Mouse (Mus musculus): ENCODE data around the gene Foxj3. TPM values are rescaled to one million over a fixed set of nuclear protein-coding genes. Genes with fewer than 3 reads are reported as not detected.

Foxj3 gene
- total RNA-seq, 1 experiment: 17.7 TPM

- Histone ChIP-seq H3K36me3 (ENCODE audit: control insufficient read depth, insufficient read depth, low read length, poor library complexity, severe bottlenecking) (no peaks in the 10 kb centered on the region), H3K4me1 (ENCODE audit: control insufficient read depth in 2 of 2, insufficient read depth in 2 of 2, low read length in 2 of 2, poor library complexity in 1 of 2) (peaks cover 0 to 12% of the 10 kb centered on the region in 2 experiments; a peak in 2 of 4 replicates), H3K9ac (ENCODE audit: insufficient read depth, low read depth, low read length, poor library complexity, severe bottlenecking) (no peak overlapping the region), H3K4me3 (ENCODE audit: insufficient read depth in 1 of 2, low read depth in 1 of 2, low read length in 2 of 2, poor library complexity in 1 of 2, severe bottlenecking in 1 of 2) (no peak overlapping the region), H3K27ac (ENCODE audit: insufficient read depth, low read depth, low read length, poor library complexity, severe bottlenecking) (no peak overlapping the region), H3K9me3 (ENCODE audit: control insufficient read depth, insufficient read depth, low read depth, low read length) (no peaks in the 10 kb centered on the region)
- in situ Hi-C loops (cut with MboI; ENCODE audit: low sequenced_read_pairs in 2 of 2, unreplicated experiment in 2 of 2): no loop called here
- DNase-seq (ENCODE audit: low read depth, low spot score): no peak
- TF ChIP-seq HCFC1 (IDR thresholded peaks at IDR 0.05; ENCODE audit: borderline replicate concordance, insufficient read depth, low read length) (no peak), MAFK (IDR thresholded peaks at IDR 0.05; ENCODE audit: insufficient read depth, low read depth, low read length) (no peak), ZNF384 (IDR thresholded peaks at IDR 0.05; ENCODE audit: low read depth, low read length) (no peak)
Measured at GRCm38 (mm10) chr4:119537436-119537835, 632 bp downstream of the Foxj3 start.

GRCm38 (mm10) chr4:119539031-119539824, 2.4 kb downstream of the Foxj3 start, which contains the start of gene Frg2f1:
Gene Frg2f1, minus strand, starts transcription at chr4:119539529.
- TF ChIP-seq HCFC1 (IDR thresholded peaks at IDR 0.05; ENCODE audit: borderline replicate concordance, insufficient read depth, low read length) (peak; percentile 65), ZC3H11A (IDR thresholded peaks at IDR 0.05; ENCODE audit: borderline replicate concordance, low read depth, low read length) (no peak)
- peak within 1 kb of the TSS; percentile 34 for H3K27ac ChIP-seq (ENCODE audit: insufficient read depth, low read depth, low read length, poor library complexity, severe bottlenecking)
- no peaks in the 10 kb centered on the region for H3K9me3 ChIP-seq (ENCODE audit: control insufficient read depth, insufficient read depth, low read depth, low read length)
- in situ Hi-C loops (cut with MboI; ENCODE audit: low sequenced_read_pairs in 2 of 2, unreplicated experiment in 2 of 2): no loop called here
- H3K4me3 ChIP-seq (ENCODE audit: insufficient read depth in 1 of 2, low read depth in 1 of 2, low read length in 2 of 2, poor library complexity in 1 of 2, severe bottlenecking in 1 of 2): peak within 1 kb of the TSS; percentile 83 to 92
- no peaks in the 10 kb centered on the region for H3K36me3 ChIP-seq (ENCODE audit: control insufficient read depth, insufficient read depth, low read length, poor library complexity, severe bottlenecking)
- H3K9ac ChIP-seq (ENCODE audit: insufficient read depth, low read depth, low read length, poor library complexity, severe bottlenecking): peak within 1 kb of the TSS; percentile 96
- H3K4me1 ChIP-seq (ENCODE audit: control insufficient read depth in 2 of 2, insufficient read depth in 2 of 2, low read length in 2 of 2, poor library complexity in 1 of 2): peaks cover 0 to 12% of the 10 kb centered on the region in 2 experiments; a peak in 2 of 4 replicates
- peak; percentile 87 for DNase-seq (ENCODE audit: low read depth, low spot score)

- Histone ChIP-seq H3K9ac (ENCODE audit: insufficient read depth, low read depth, low read length, poor library complexity, severe bottlenecking) (peak overlapping the region; percentile 96), H3K36me3 (ENCODE audit: control insufficient read depth, insufficient read depth, low read length, poor library complexity, severe bottlenecking) (no peaks in the 10 kb centered on the region), H3K27ac (ENCODE audit: insufficient read depth, low read depth, low read length, poor library complexity, severe bottlenecking) (peak overlapping the region; percentile 34), H3K9me3 (ENCODE audit: control insufficient read depth, insufficient read depth, low read depth, low read length) (no peaks in the 10 kb centered on the region), H3K4me3 (ENCODE audit: insufficient read depth in 1 of 2, low read depth in 1 of 2, low read length in 2 of 2, poor library complexity in 1 of 2, severe bottlenecking in 1 of 2) (peak overlapping the region; percentile 83 to 92), H3K4me1 (ENCODE audit: control insufficient read depth in 2 of 2, insufficient read depth in 2 of 2, low read length in 2 of 2, poor library complexity in 1 of 2) (peaks cover 0 to 12% of the 10 kb centered on the region in 2 experiments; a peak in 2 of 4 replicates)
- in situ Hi-C loops (cut with MboI; ENCODE audit: low sequenced_read_pairs in 2 of 2, unreplicated experiment in 2 of 2): no loop called here
- no peak for DNase-seq (ENCODE audit: low read depth, low spot score)
- TF ChIP-seq ZC3H11A (IDR thresholded peaks at IDR 0.05; ENCODE audit: borderline replicate concordance, low read depth, low read length) (no peak), MAFK (IDR thresholded peaks at IDR 0.05; ENCODE audit: insufficient read depth, low read depth, low read length) (no peak), ZNF384 (IDR thresholded peaks at IDR 0.05; ENCODE audit: low read depth, low read length) (peak; percentile 78), CHD2 (IDR thresholded peaks at IDR 0.05; ENCODE audit: low read depth, low read length) (no peak), HCFC1 (IDR thresholded peaks at IDR 0.05; ENCODE audit: borderline replicate concordance, insufficient read depth, low read length) (no peak; the same call in 1 of the 2 replicates)
Measured at GRCm38 (mm10) chr4:119539836-119540532, 3.2 kb downstream of the Foxj3 start.

- in situ Hi-C loops (cut with MboI; ENCODE audit: low sequenced_read_pairs in 2 of 2, unreplicated experiment in 2 of 2): no loop called here
- no peak for TF ChIP-seq CHD2 (IDR thresholded peaks at IDR 0.05; ENCODE audit: low read depth, low read length)
- TF ChIP-seq ZNF384 (IDR thresholded peaks at IDR 0.05; ENCODE audit: low read depth, low read length): no peak
- TF ChIP-seq ZC3H11A (IDR thresholded peaks at IDR 0.05; ENCODE audit: borderline replicate concordance, low read depth, low read length): no peak
- TF ChIP-seq HCFC1 (IDR thresholded peaks at IDR 0.05; ENCODE audit: borderline replicate concordance, insufficient read depth, low read length): no peak
- TF ChIP-seq MAFK (IDR thresholded peaks at IDR 0.05; ENCODE audit: insufficient read depth, low read depth, low read length): no peak
- DNase-seq (ENCODE audit: low read depth, low spot score): no peak
- Histone ChIP-seq H3K4me1 (ENCODE audit: control insufficient read depth in 2 of 2, insufficient read depth in 2 of 2, low read length in 2 of 2, poor library complexity in 1 of 2) (peaks cover 0 to 12% of the 10 kb centered on the region in 2 experiments; a peak in 2 of 4 replicates), H3K9ac (ENCODE audit: insufficient read depth, low read depth, low read length, poor library complexity, severe bottlenecking) (peak overlapping the region; percentile 96), H3K36me3 (ENCODE audit: control insufficient read depth, insufficient read depth, low read length, poor library complexity, severe bottlenecking) (no peaks in the 10 kb centered on the region), H3K4me3 (ENCODE audit: insufficient read depth in 1 of 2, low read depth in 1 of 2, low read length in 2 of 2, poor library complexity in 1 of 2, severe bottlenecking in 1 of 2) (peak overlapping the region; percentile 83 to 92), H3K9me3 (ENCODE audit: control insufficient read depth, insufficient read depth, low read depth, low read length) (no peaks in the 10 kb centered on the region), H3K27ac (ENCODE audit: insufficient read depth, low read depth, low read length, poor library complexity, severe bottlenecking) (no peak overlapping the region)
Measured at GRCm38 (mm10) chr4:119540533-119540890, 3.7 kb downstream of the Foxj3 start.
